Mouse (Mus musculus) gastrocnemius, adult 8-10 months (tissue): ENCODE measurements at regions not wholly inside any gene's neighbourhood (a gene's known extent, or its start where the extent isn't known, plus 50 kb on each side); places are given as distances from the start of the nearest gene placed in this dataset. TPM values are rescaled to one million over a fixed set of nuclear protein-coding genes. Genes with fewer than 3 reads are reported as not detected.
A peak's percentile ranks its signal among the peaks of the same experiment; 100 is the strongest.

ENCODE experiments used
- DNase-seq, 2 experiments: peaks; one replicate each; pipeline ENCODE4 v3.0.0; 2022; ENCODE audit warnings: low spot score in 2 of 2
- microRNA-seq: library from miRNA; unstranded; fragments of <30 nt; microRNA quantifications from one replicate; pipeline ENCODE4 v1.2.0, GENCODE M21; 2022

DNA sequence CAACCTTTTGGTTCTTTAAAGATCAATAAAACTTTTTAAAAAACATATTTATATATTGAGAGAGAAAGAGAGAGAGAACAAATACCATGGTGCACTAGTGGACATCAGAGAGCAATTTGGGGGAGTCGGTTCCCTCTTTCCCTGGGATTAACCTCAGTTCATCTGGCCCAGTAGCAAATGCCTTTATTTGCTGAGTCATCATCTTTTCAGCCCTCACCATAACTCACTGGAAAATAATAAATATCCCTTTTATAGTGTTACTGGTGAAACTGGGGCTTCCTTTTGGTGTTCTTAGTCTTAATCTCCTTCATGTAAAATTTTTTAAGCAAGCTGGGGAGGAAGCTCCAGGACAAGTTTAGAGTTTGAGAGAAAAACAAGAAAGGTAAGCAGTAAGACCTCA, 105.3 kb upstream of the Arg1 start:
- no peak for DNase-seq

GRCm38 (mm10) chr10:25029387-25029915, 102.2 kb upstream of the Arg1 start:
- DNase-seq: no peak

DNA sequence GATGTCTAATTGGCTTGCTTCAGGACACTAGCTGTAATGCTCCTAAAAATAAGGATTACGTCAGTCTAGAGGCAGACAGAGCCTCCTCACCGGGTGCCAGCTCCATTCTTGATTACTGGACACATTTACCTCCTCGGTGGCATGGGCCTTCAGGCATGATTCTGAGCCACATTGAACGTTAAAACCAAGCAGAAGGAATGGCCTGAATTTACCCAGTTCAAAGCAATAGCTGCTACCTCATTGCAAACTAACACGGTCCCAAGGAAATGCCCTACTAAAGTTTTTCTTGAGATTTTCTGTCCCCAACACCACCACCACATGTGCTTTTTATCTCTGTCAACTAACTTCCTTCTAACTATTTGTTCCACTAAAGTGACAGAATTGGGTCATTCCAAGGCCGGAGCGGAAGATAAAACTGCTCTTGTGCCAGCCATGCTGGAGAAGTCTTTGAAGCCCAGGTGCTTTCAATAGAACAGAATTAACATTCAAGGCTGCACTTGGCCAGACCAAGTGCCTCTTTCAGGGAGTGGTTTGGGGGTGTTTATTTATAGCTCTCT, 96.4 kb upstream of the Arg1 start:
- peak in 1 of 2 experiments; percentile 15 for DNase-seq

DNA sequence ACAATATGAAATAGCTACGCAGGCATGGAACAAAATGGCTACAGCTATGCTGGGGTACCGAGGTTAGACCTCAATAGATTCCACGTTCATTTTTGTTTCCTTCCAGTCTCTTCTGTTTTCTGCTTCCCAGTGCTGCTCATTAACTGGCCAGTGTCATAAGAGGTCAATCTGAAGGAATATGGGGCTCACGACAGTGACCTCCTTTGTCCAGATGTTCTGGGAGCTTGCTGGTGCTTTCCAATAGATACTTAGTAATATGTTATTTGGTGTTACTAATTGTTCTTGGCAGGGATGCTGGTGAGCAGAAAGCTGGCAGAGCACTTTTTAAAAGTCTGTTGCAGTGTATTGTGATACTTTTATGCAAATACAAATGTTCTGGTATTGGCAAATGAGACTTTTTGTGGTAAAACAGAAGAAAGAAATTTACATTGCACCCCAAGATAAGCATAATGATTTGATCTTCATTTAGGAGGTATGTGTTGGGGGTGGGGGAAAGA, 95.8 kb upstream of the Arg1 start:
- no peak for DNase-seq

DNA sequence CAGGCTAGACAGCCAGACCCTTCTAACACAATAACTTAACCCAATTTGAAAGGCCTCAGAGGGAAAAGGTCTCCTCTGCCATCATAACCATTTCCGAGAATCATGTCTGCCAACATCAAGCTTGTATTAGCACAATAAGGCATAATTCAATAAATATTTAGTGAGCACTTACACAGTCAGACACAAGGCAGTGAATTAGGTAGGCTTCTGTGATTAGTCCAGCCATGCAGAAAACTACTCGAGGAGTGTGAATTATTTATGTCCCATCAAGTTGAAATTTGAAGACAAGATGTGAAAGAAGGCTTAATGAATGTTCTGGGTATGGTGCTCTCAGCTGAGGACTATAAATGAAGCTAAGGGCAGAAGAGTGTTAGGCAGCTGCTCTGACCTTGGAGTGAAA, 91.7 kb upstream of the Arg1 start:
- no peak for DNase-seq

- DNase-seq: no peak
Measured at GRCm38 (mm10) chr10:25017843-25018242, 90.6 kb upstream of the Arg1 start.

DNA sequence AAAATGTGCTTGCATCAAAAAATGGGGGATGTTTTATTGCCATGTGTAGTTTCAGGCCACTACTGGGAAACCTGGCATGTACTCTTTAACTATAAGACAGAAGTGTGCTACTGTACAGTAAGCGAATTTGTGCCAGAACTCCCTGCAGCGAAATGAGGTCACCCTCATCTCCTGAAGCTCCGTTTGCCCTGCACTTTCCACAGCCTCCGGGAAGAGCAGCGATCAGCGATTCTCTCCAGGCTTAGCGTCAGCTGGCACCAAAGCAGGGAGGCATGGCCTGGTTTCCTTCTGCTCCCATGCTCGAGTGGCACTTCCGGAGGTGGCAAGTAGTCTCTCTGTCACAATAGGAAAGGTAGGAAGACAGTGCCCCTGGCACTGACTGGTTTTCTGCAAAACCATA, 88.8 kb upstream of the Arg1 start:
- DNase-seq: peak in 1 of 2 experiments; percentile 14

DNA sequence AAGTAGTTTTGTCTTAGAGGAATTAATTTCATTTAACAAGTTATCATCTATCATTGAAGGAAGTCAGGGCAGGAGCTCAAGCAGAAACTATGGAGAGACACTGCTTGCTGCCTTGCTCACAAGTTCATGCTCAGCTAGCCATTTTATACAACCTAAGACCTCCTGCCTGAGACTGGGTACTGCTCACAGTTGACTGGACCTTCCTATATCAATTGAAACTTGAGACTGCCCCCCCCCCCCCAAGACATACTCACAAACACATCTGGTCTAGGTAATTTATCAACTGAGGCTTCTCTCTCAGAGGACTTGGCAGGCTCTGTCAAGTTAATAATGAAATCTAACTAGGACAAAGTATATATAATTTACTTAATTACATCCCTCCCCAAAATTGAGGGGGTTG, 84.8 kb upstream of the Arg1 start:
- DNase-seq: no peak

DNA sequence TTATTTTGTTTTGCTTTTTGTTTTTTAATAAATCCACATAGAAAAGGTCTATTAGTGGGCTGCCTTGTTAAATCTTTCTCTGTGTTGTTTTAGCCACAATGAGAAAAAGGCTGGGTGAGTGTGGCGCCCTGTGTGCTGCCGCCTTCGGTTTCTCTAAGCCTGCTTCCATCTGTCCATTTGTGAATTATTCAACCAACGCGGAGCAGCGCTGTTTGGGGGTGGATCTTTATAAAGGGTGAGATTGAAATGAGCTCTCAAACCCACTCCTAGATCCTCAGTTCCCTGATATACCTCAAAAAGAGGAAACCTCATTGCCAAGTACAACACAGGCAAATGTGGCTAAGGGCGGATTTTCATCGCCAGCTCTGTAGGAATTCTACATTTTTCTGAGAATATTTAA, 74.0 kb upstream of the Arg1 start:
- DNase-seq: no peak

GRCm38 (mm10) chr10:25000231-25001222, 73.2 kb upstream of the Arg1 start:
- no peak for DNase-seq

DNA sequence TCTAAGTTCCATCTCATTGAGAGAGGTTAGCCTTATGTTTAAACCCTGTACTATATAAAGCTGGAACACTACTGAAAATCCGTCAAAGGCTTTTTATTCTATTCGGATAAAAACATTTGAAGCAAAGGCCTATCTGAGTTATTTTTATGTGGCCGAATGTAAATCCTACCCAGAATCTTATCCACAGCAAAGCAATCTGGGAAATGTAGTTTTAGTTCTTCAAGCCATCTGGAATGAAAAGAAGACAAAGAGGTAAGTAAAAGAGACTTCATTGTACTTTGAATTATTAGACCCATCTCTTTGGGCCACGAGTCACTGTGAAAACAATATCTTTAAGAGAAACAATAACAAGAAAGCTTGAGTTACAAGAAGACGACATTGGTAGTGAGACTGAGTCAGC, 72.5 kb upstream of the Arg1 start:
- no peak for DNase-seq

DNA sequence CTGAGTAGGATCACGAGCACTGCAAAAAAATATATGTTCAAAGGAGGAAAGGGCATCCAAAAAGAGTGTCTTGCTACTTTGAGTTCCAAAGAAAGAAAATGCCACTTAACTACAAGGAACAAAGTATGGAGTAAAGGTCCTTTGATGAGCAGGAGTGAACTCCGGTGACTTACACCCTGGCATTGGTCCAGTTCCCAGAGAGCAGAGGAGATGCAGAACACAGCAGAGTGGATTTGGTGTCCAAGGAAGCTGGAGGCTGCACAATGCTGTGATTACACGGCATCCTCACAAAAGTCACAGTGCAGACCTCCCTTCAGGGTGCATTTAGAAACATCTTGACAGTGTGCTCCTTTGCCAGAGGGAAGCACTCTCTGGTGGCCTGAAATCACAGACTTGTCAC, 70.4 kb upstream of the Arg1 start:
- DNase-seq: no peak

- DNase-seq: no peak
Measured at GRCm38 (mm10) chr10:24995751-24996150, 68.5 kb upstream of the Arg1 start.

- DNase-seq: no peak
Measured at GRCm38 (mm10) chr10:24989965-24990653, 62.8 kb upstream of the Arg1 start.

GRCm38 (mm10) chr10:24984801-24985200, 57.5 kb upstream of the Arg1 start:
- DNase-seq: no peak

GRCm38 (mm10) chr10:24981763-24982162, 54.5 kb upstream of the Arg1 start:
- DNase-seq: no peak

Small RNA genes lying in the stretch of these regions (microRNA-seq; reads per million reads assigned to microRNA genes)
- not detected for gene Gm22566
